Mouse (Mus musculus) brain, embryonic 14.5 days (tissue): ENCODE data around the gene Entpd2.

ENCODE experiments used
- CTCF ChIP-seq: fragments of 200-500 bp; IDR thresholded peaks from 2 replicates; pipeline ENCODE4 v1.5.1; 2012; ENCODE audit warnings: inconsistent platforms, mild to moderate bottlenecking, moderate library complexity, borderline replicate concordance; ENCODE audit not compliant: insufficient read depth, insufficient read length; ENCODE audit errors: extremely low read depth
- POLR2A ChIP-seq: fragments of 200-500 bp; IDR thresholded peaks from 2 replicates; pipeline ENCODE4 v1.6.1; 2012; ENCODE audit warnings: mild to moderate bottlenecking, inconsistent platforms, borderline replicate concordance; ENCODE audit not compliant: poor library complexity, insufficient read depth, insufficient read length, severe bottlenecking; ENCODE audit errors: extremely low read depth

GRCm38 (mm10) chr2:25365091-25365761 is 30.4 kb upstream of the Entpd2 start, which contains the start of gene Uap1l1:
- TF ChIP-seq CTCF (no peak), POLR2A (no peak)
